Mouse (Mus musculus): ENCODE measurements around the gene Zfyve9. TPM values are rescaled to one million over a fixed set of nuclear protein-coding genes. Genes with fewer than 3 reads are reported as not detected.

Zfyve9 gene
- polyA plus RNA-seq, 1 experiment from 2014 or later: 2.5 TPM

GRCm38 (mm10) chr4:108746160-108746873 lies 34.3 kb downstream of the Zfyve9 start:
- H3K4me1 ChIP-seq (ENCODE audit: control insufficient read depth, insufficient read depth, low read length): no peaks in the 10 kb centered on the region
- no peaks in the 10 kb centered on the region for H3K27me3 ChIP-seq (ENCODE audit: control insufficient read depth, insufficient read depth, low read length)
- no peak for ATAC-seq (replicated peaks; ENCODE audit: extremely low read depth, insufficient read depth, low FRiP score)
- no peaks in the 10 kb centered on the region for H3K36me3 ChIP-seq (ENCODE audit: control insufficient read depth, insufficient read depth)
- H3K9me3 ChIP-seq (replicated peaks; ENCODE audit: control insufficient read depth, low read length): no peaks in the 10 kb centered on the region
- WGBS: 92% methylated on average over 3 of the region's 3 CpGs
- H3K4me3 ChIP-seq (ENCODE audit: low read length): no peak overlapping the region
- no peak overlapping the region for H3K4me2 ChIP-seq (ENCODE audit: low read depth, low read length)
- H3K27ac ChIP-seq (ENCODE audit: low read length): no peak overlapping the region
- H3K9ac ChIP-seq (ENCODE audit: low read length): no peak overlapping the region

GRCm38 (mm10) chr4:108731582-108731981 lies 49.0 kb downstream of the Zfyve9 start:
- Histone ChIP-seq H3K4me3 (ENCODE audit: low read length) (no peak overlapping the region), H3K27me3 (ENCODE audit: control insufficient read depth, insufficient read depth, low read length) (no peaks in the 10 kb centered on the region), H3K27ac (ENCODE audit: low read length) (no peak overlapping the region), H3K9ac (ENCODE audit: low read length) (no peak overlapping the region), H3K36me3 (ENCODE audit: control insufficient read depth, insufficient read depth) (no peaks in the 10 kb centered on the region), H3K4me2 (ENCODE audit: low read depth, low read length) (no peak overlapping the region), H3K9me3 (replicated peaks; ENCODE audit: control insufficient read depth, low read length) (peaks cover 6% of the 10 kb centered on the region; the same call in 1 of the 2 replicates), H3K4me1 (ENCODE audit: control insufficient read depth, insufficient read depth, low read length) (no peaks in the 10 kb centered on the region)
- 53% methylated on average over 3 of the region's 3 CpGs for WGBS
- ATAC-seq (replicated peaks; ENCODE audit: extremely low read depth, insufficient read depth, low FRiP score): no peak

- peaks cover 2% of the 10 kb centered on the region; the same call in 1 of the 2 replicates for H3K36me3 ChIP-seq (ENCODE audit: control insufficient read depth, insufficient read depth)
- no peak overlapping the region for H3K9ac ChIP-seq (ENCODE audit: low read length)
- H3K27me3 ChIP-seq (ENCODE audit: control insufficient read depth, insufficient read depth, low read length): no peaks in the 10 kb centered on the region
- no peak for ATAC-seq (replicated peaks; ENCODE audit: extremely low read depth, insufficient read depth, low FRiP score)
- no peak overlapping the region for H3K27ac ChIP-seq (ENCODE audit: low read length)
- no peaks in the 10 kb centered on the region for H3K4me1 ChIP-seq (ENCODE audit: control insufficient read depth, insufficient read depth, low read length)
- H3K4me3 ChIP-seq (ENCODE audit: low read length): no peak overlapping the region
- WGBS: 75% methylated on average over 1 of the region's 1 CpGs
- no peak overlapping the region for H3K4me2 ChIP-seq (ENCODE audit: low read depth, low read length)
- H3K9me3 ChIP-seq (replicated peaks; ENCODE audit: control insufficient read depth, low read length): peaks cover 3% of the 10 kb centered on the region; the same call in 1 of the 2 replicates
Observed at GRCm38 (mm10) chr4:108730450-108730849, 50.1 kb downstream of the Zfyve9 start.

- 90% methylated on average over 2 of the region's 2 CpGs for WGBS
- Histone ChIP-seq H3K4me3 (ENCODE audit: low read length) (no peak overlapping the region), H3K4me2 (ENCODE audit: low read depth, low read length) (no peak overlapping the region), H3K27me3 (ENCODE audit: control insufficient read depth, insufficient read depth, low read length) (no peaks in the 10 kb centered on the region), H3K9me3 (replicated peaks; ENCODE audit: control insufficient read depth, low read length) (no peaks in the 10 kb centered on the region), H3K36me3 (ENCODE audit: control insufficient read depth, insufficient read depth) (peaks cover 6% of the 10 kb centered on the region; the same call in 1 of the 2 replicates), H3K9ac (ENCODE audit: low read length) (no peak overlapping the region), H3K4me1 (ENCODE audit: control insufficient read depth, insufficient read depth, low read length) (peaks cover 2% of the 10 kb centered on the region; the same call in 1 of the 2 replicates), H3K27ac (ENCODE audit: low read length) (no peak overlapping the region)
- no peak for ATAC-seq (replicated peaks; ENCODE audit: extremely low read depth, insufficient read depth, low FRiP score)
Observed at GRCm38 (mm10) chr4:108724102-108724501, 56.5 kb downstream of the Zfyve9 start.

GRCm38 (mm10) chr4:108721245-108721784 lies 59.3 kb downstream of the Zfyve9 start:
- Histone ChIP-seq H3K9ac (ENCODE audit: low read length) (no peak overlapping the region), H3K27me3 (ENCODE audit: control insufficient read depth, insufficient read depth, low read length) (no peaks in the 10 kb centered on the region), H3K27ac (ENCODE audit: low read length) (no peak overlapping the region), H3K4me3 (ENCODE audit: low read length) (no peak overlapping the region), H3K4me2 (ENCODE audit: low read depth, low read length) (no peak overlapping the region), H3K4me1 (ENCODE audit: control insufficient read depth, insufficient read depth, low read length) (peaks cover 2% of the 10 kb centered on the region; the same call in 1 of the 2 replicates), H3K9me3 (replicated peaks; ENCODE audit: control insufficient read depth, low read length) (no peaks in the 10 kb centered on the region), H3K36me3 (ENCODE audit: control insufficient read depth, insufficient read depth) (peaks cover 13% of the 10 kb centered on the region)
- 50% methylated on average over 3 of the region's 3 CpGs for WGBS
- ATAC-seq (replicated peaks; ENCODE audit: extremely low read depth, insufficient read depth, low FRiP score): no peak

- no peak within 1 kb of the TSS for H3K4me2 ChIP-seq (ENCODE audit: low read depth, low read length)
- no peak for ATAC-seq (replicated peaks; ENCODE audit: extremely low read depth, insufficient read depth, low FRiP score)
- no peak within 1 kb of the TSS for H3K27ac ChIP-seq (ENCODE audit: low read length)
- H3K9me3 ChIP-seq (replicated peaks; ENCODE audit: control insufficient read depth, low read length): no peaks in the 10 kb centered on the region
- H3K9ac ChIP-seq (ENCODE audit: low read length): no peak within 1 kb of the TSS
- H3K4me1 ChIP-seq (ENCODE audit: control insufficient read depth, insufficient read depth, low read length): peaks cover 2% of the 10 kb centered on the region; the same call in 1 of the 2 replicates
- WGBS: 83% methylated on average over 5 of the region's 5 CpGs
- H3K36me3 ChIP-seq (ENCODE audit: control insufficient read depth, insufficient read depth): peaks cover 11% of the 10 kb centered on the region
- H3K4me3 ChIP-seq (ENCODE audit: low read length): no peak within 1 kb of the TSS
- no peaks in the 10 kb centered on the region for H3K27me3 ChIP-seq (ENCODE audit: control insufficient read depth, insufficient read depth, low read length)
Observed at GRCm38 (mm10) chr4:108719349-108719748, 61.2 kb downstream of the Zfyve9 start, which contains the start of gene 3110021N24Rik. Gene 3110021N24Rik (plus strand): TSS chr4:108719649.

GRCm38 (mm10) chr4:108708209-108708608 lies 72.4 kb downstream of the Zfyve9 start:
- Histone ChIP-seq H3K27ac (ENCODE audit: low read length) (no peak overlapping the region), H3K9me3 (replicated peaks; ENCODE audit: control insufficient read depth, low read length) (no peaks in the 10 kb centered on the region), H3K36me3 (ENCODE audit: control insufficient read depth, insufficient read depth) (no peaks in the 10 kb centered on the region), H3K4me2 (ENCODE audit: low read depth, low read length) (no peak overlapping the region), H3K4me3 (ENCODE audit: low read length) (no peak overlapping the region), H3K27me3 (ENCODE audit: control insufficient read depth, insufficient read depth, low read length) (no peaks in the 10 kb centered on the region), H3K4me1 (ENCODE audit: control insufficient read depth, insufficient read depth, low read length) (no peaks in the 10 kb centered on the region), H3K9ac (ENCODE audit: low read length) (no peak overlapping the region)
- WGBS: 73% methylated on average over 5 of the region's 5 CpGs
- no peak for ATAC-seq (replicated peaks; ENCODE audit: extremely low read depth, insufficient read depth, low FRiP score)

GRCm38 (mm10) chr4:108696934-108697333 lies 83.7 kb downstream of the Zfyve9 start:
- H3K4me1 ChIP-seq (ENCODE audit: control insufficient read depth, insufficient read depth, low read length): no peaks in the 10 kb centered on the region
- H3K4me3 ChIP-seq (ENCODE audit: low read length): no peak overlapping the region
- no peaks in the 10 kb centered on the region for H3K27me3 ChIP-seq (ENCODE audit: control insufficient read depth, insufficient read depth, low read length)
- H3K27ac ChIP-seq (ENCODE audit: low read length): no peak overlapping the region
- 56% methylated on average over 3 of the region's 3 CpGs for WGBS
- H3K9me3 ChIP-seq (replicated peaks; ENCODE audit: control insufficient read depth, low read length): no peaks in the 10 kb centered on the region
- no peak overlapping the region for H3K4me2 ChIP-seq (ENCODE audit: low read depth, low read length)
- no peaks in the 10 kb centered on the region; the same call in 1 of the 2 replicates for H3K36me3 ChIP-seq (ENCODE audit: control insufficient read depth, insufficient read depth)
- no peak for ATAC-seq (replicated peaks; ENCODE audit: extremely low read depth, insufficient read depth, low FRiP score)
- no peak overlapping the region for H3K9ac ChIP-seq (ENCODE audit: low read length)

GRCm38 (mm10) chr4:108691469-108691868 lies 89.1 kb downstream of the Zfyve9 start:
- no peak overlapping the region for H3K27ac ChIP-seq (ENCODE audit: low read length)
- peaks cover 3% of the 10 kb centered on the region; the same call in 1 of the 2 replicates for H3K9me3 ChIP-seq (replicated peaks; ENCODE audit: control insufficient read depth, low read length)
- no peaks in the 10 kb centered on the region for H3K27me3 ChIP-seq (ENCODE audit: control insufficient read depth, insufficient read depth, low read length)
- peaks cover 10% of the 10 kb centered on the region for H3K36me3 ChIP-seq (ENCODE audit: control insufficient read depth, insufficient read depth)
- H3K4me2 ChIP-seq (ENCODE audit: low read depth, low read length): no peak overlapping the region
- H3K9ac ChIP-seq (ENCODE audit: low read length): no peak overlapping the region
- ATAC-seq (replicated peaks; ENCODE audit: extremely low read depth, insufficient read depth, low FRiP score): no peak
- H3K4me3 ChIP-seq (ENCODE audit: low read length): no peak overlapping the region
- no peaks in the 10 kb centered on the region for H3K4me1 ChIP-seq (ENCODE audit: control insufficient read depth, insufficient read depth, low read length)

Data from heart, embryonic 16.5 days (tissue).